Mouse (Mus musculus) kidney, adult 2 months (tissue): ENCODE results near the gene Kiss1. TPM values are rescaled to one million over a fixed set of nuclear protein-coding genes. Genes with fewer than 3 reads are reported as not detected.
"Not testable (repeated sequence)": the region's sequence is repeated elsewhere in the genome, so short reads cannot be mapped to it uniquely, and the experiment has no call there.

Source experiments
- DNase-seq: peaks from one replicate; pipeline ENCODE4 v3.0.0; 2021
- H3K27ac ChIP-seq: fragments of 200-500 bp; 2 replicates; pipeline ENCODE4 v1.5.1; 2012; ENCODE audit warnings: low read depth, low read length, control low read depth, inconsistent platforms; ENCODE audit not compliant: insufficient read depth
- H3K27me3 ChIP-seq: fragments of 200-500 bp; replicated peaks from 2 replicates; pipeline ENCODE4 v1.6.1; 2012; ENCODE audit warnings: mild to moderate bottlenecking, moderate library complexity, low read length, inconsistent platforms; ENCODE audit not compliant: control insufficient read depth, insufficient read depth
- H3K36me3 ChIP-seq: fragments of 200-500 bp; 2 replicates; pipeline ENCODE4 v1.6.1; 2012; ENCODE audit warnings: mild to moderate bottlenecking, moderate library complexity, low read length, inconsistent platforms; ENCODE audit not compliant: control insufficient read depth, insufficient read depth
- H3K4me1 ChIP-seq: fragments of 200-500 bp; 2 replicates; pipeline ENCODE4 v1.6.1; 2011; ENCODE audit warnings: low read length; ENCODE audit not compliant: control insufficient read depth, insufficient read depth
- H3K4me3 ChIP-seq: fragments of 200-500 bp; 2 replicates; pipeline ENCODE4 v1.5.1; 2011; ENCODE audit warnings: mild to moderate bottlenecking, low read depth, low read length, control low read depth; ENCODE audit not compliant: insufficient read depth
- CTCF ChIP-seq: fragments of 200-500 bp; conservative IDR thresholded peaks from 2 replicates; pipeline ENCODE4 v1.5.1; 2011; ENCODE audit warnings: low read depth, mild to moderate bottlenecking, control low read depth, low read length, moderate library complexity, mixed read lengths; ENCODE audit not compliant: insufficient read depth, insufficient read length
- POLR2A ChIP-seq: fragments of 200-500 bp; IDR thresholded peaks from one replicate; pipeline ENCODE4 v1.6.1; 2011; ENCODE audit warnings: low read depth, low read length, control low read depth
- WGBS: fragments of 180-500 bp; shearing (Covaris S2); methylation state at CpG from one replicate; pipeline ENCODE4 v1.1.7; 2018; 5-methylcytosine and 5-hydroxymethylcytosine counted together
- polyA plus RNA-seq: library from polyadenylated mRNA; depleted of rRNA; stranded (reverse); fragments of >200 nt; gene quantifications from 2 replicates; pipeline ENCODE4 v1.2.3, GENCODE M21; 2012

Kiss1 gene
- polyA plus RNA-seq, 1 experiment: not detected

DNA sequence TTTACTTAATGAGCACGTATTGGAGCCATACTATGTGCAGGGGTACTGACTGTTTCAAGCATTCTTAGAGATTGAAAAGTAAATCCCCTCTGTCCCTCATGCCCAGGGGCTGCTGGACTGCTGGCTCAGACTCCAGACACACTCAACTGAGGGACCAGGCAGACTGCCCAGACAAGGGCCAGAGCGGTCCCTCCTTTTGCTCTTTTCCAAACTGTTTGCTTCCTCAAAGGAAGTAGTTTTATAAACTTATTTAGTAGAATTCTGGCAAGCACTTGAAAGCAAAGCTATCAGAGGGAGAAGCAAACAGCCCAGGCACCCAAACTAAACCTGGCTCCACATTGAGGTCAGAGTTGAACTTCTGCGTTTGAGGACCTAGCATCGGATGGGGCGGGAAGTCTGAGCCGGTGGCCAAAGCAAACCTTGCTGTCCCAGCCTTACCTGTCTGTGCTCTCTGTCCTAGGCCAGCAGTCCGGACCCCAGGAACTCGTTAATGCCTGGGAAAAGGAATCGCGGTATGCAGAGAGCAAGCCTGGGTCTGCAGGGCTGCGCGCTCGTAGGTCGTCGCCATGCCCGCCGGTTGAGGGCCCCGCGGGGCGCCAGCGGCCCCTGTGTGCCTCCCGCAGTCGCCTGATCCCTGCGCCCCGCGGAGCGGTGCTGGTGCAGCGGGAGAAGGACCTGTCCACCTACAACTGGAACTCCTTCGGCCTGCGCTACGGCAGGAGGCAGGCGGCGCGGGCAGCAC, 7.4 kb downstream of the Kiss1 start:
- Histone ChIP-seq H3K4me1 (no peaks in the 10 kb centered on the region), H3K27ac (no peak overlapping the region), H3K36me3 (no peaks in the 10 kb centered on the region), H3K4me3 (no peak overlapping the region), H3K27me3 (no peaks in the 10 kb centered on the region)
- no peak for TF ChIP-seq POLR2A
- no peak for TF ChIP-seq CTCF
- DNase-seq: no peak
- WGBS: 11% methylated on average over 34 of the region's 34 CpGs

DNA sequence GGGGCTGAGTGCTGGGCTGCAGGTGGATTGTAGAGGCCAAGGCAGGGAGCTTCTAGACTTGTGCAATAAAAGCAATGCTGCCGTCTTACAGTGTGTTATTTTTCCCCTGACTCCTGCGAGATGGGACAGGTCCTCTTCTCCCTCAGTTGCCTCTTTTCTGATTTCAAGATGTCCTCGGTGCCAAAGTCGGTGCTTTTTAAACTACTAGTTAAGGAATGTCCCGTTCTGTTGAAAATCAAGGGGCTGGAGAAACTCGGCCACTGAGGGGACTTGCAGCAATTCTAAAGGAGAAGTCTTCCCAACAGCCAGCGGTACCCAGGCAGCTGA, 7.9 kb downstream of the Kiss1 start:
- no peaks in the 10 kb centered on the region for H3K36me3 ChIP-seq
- H3K27me3 ChIP-seq: no peaks in the 10 kb centered on the region
- H3K27ac ChIP-seq: no peak overlapping the region
- no peaks in the 10 kb centered on the region for H3K4me1 ChIP-seq
- DNase-seq: no peak
- H3K4me3 ChIP-seq: no peak overlapping the region
- WGBS: 35% methylated on average over 7 of the region's 7 CpGs
- TF ChIP-seq POLR2A (no peak), CTCF (no peak)

DNA sequence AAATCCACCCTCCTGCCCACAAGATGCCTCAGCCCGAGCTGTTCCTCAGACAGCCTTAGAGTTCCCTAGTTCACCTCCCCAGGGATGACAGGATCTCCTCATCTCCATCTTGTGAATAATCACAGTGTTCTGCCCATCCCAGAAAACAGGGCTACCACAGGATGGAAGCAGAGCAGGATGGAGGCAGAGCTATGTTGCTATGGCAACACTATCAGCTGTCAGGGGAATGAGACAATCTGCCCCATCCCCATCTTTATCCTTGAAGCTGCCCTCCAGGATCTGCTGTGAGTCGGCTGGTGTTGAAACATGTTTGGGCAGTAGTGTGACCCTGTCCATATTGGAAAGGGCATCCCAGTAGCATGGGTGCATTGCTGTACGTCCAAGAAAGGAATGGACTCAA, 9.5 kb downstream of the Kiss1 start:
- DNase-seq: no peak
- Histone ChIP-seq H3K27ac (no peak overlapping the region), H3K27me3 (no peaks in the 10 kb centered on the region), H3K4me3 (no peak overlapping the region), H3K36me3 (no peaks in the 10 kb centered on the region), H3K4me1 (no peaks in the 10 kb centered on the region)
- TF ChIP-seq CTCF: no peak
- WGBS: 85% methylated on average over 3 of the region's 3 CpGs

DNA sequence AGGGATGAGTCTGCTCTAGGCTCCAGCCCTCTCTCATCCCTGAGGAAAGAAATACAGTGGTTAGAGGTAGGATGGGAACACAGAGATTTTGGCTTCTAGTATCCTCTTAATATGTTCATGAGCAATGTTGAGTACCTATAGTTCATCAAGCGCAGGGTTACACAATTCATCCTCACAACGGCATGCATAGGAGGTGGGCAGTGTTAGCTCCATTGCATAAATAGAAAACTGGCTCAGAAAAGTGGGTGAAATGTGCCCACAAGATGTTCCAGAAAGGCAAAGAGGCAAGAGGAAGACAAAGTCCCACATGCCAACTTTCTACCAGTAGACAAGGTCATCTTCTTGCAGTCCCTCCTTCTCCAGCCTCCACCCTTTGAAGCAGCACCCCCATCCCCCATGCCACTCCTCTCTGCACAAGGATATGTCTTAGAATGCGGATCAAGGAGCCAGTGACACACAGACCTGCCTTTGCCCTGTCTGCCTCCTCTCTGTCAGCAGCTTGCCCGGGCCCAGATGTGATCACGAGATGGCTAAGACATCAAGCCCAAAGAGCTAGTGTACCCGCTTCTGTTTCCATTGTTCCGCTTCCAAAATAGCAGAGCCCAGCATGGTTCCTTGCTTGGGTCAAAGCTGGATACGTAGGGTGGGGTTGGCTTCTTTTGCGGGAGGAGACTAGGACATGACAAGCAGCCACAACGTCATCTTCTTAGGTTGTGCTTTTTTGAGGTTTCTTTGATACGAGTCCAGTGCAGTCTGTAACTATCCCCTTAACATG, 11.2 kb downstream of the Kiss1 start:
- 93% methylated on average over 11 of the region's 11 CpGs for WGBS
- no peaks in the 10 kb centered on the region for H3K27me3 ChIP-seq
- H3K4me1 ChIP-seq: no peaks in the 10 kb centered on the region
- H3K4me3 ChIP-seq: no peak overlapping the region
- TF ChIP-seq POLR2A: no peak
- TF ChIP-seq CTCF: no peak
- H3K27ac ChIP-seq: no peak overlapping the region
- no peaks in the 10 kb centered on the region for H3K36me3 ChIP-seq
- DNase-seq: no peak

DNA sequence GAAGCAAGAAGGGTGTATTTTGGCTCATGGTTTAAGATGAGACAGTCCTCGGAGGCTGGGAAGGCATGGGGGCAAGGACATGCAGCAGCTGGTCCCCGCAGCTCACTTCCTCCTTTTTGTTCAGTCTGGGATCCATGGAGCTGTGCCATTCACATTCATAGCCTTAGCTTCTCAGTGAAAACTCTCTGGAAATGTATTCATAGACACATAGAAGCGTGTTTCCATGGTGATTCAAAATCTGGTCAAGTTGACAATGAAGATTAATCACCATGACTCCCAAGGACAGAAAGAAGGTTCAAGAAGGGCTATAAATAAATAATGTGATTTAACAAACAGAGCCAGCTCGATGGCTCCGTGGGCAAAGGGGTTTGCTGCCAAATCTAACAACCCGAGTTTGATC, 12.3 kb downstream of the Kiss1 start:
- no peaks in the 10 kb centered on the region for H3K36me3 ChIP-seq
- no peak overlapping the region for H3K4me3 ChIP-seq
- H3K27ac ChIP-seq: no peak overlapping the region
- H3K4me1 ChIP-seq: no peaks in the 10 kb centered on the region
- 80% methylated on average over 6 of the region's 6 CpGs for WGBS
- TF ChIP-seq POLR2A: no peak
- no peak for TF ChIP-seq CTCF
- no peaks in the 10 kb centered on the region for H3K27me3 ChIP-seq
- no peak for DNase-seq

DNA sequence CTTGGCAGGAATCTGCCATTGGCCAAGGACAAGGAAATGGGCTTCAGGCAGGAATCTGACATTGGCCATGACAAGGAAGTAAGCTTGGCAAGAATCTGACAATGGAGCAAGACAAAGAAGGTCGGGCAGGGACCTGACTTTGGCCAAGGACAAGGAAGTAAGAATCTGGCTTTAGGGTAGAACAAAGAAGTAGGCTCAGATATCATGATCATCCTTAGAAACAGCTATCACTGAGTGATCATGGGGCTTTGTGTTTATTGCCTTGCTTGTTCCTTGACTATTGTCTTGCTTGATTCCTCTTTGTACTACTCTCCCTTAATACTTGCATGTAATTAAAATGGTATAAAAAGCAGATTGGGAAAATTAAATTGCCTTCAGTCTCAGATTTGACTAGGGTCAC, 18.7 kb downstream of the Kiss1 start:
- H3K4me1 ChIP-seq, H3K27me3 ChIP-seq, H3K36me3 ChIP-seq, DNase-seq, H3K4me3 ChIP-seq, H3K27ac ChIP-seq: not testable (repeated sequence)
- 59% methylated on average over 1 of the region's 1 CpGs for WGBS

DNA sequence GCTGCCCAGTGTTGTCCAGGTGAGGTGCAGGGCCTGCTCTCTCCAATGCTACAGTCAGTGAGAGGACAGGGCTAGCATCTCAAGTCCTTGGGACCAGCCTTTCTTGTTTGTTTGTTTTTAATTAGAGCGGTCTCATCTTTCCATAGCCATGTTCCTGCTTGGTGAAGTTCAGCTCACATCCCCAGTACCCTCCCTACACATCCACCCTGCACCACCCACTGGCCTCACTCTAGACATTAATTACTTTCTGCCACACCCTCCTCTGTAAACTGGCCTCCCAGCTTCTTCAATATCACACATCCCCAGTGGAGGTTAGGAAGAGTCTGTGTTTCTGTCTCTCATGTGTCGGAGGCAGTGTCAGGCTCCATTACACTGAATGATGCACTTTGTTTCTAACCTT, 22.7 kb downstream of the Kiss1 start:
- DNase-seq: no peak
- Histone ChIP-seq H3K36me3 (no peaks in the 10 kb centered on the region), H3K4me1 (no peaks in the 10 kb centered on the region; the same call in 1 of the 2 replicates), H3K27ac (no peak overlapping the region), H3K4me3 (no peak overlapping the region), H3K27me3 (no peaks in the 10 kb centered on the region)
- TF ChIP-seq POLR2A: no peak
- no peak for TF ChIP-seq CTCF
- WGBS: 94% methylated on average over 2 of the region's 2 CpGs
